Mouse (Mus musculus) heart, embryonic 13.5 days (tissue): ENCODE results near the gene Amy1. TPM values are rescaled to one million over a fixed set of nuclear protein-coding genes. Genes with fewer than 3 reads are reported as not detected.
"Not testable (repeated sequence)": the region's sequence is repeated elsewhere in the genome, so short reads cannot be mapped to it uniquely, and the experiment has no call there.

ENCODE experiments used
- ATAC-seq: fragments of 200-750 bp; cut with Nextera tagmentation; 2 replicates; pipeline ENCODE4 v1.8.0; 2017; ENCODE audit warnings: moderate TSS enrichment; ENCODE audit not compliant: insufficient number of reproducible peaks, low FRiP score, low TSS enrichment; ENCODE audit errors: extremely low read depth
- H3K27ac ChIP-seq: fragments of 300-500 bp; sonication (generic); replicated peaks from 2 replicates; pipeline ENCODE4 v1.5.1; 2015; ENCODE audit warnings: moderate library complexity, mild to moderate bottlenecking, inconsistent platforms
- H3K27me3 ChIP-seq: fragments of 300-500 bp; sonication (generic); replicated peaks from 2 replicates; pipeline ENCODE4 v1.6.1; 2015; ENCODE audit warnings: mild to moderate bottlenecking, inconsistent platforms
- H3K36me3 ChIP-seq: fragments of 300-500 bp; sonication (generic); 2 replicates; pipeline ENCODE4 v1.6.1; 2015; ENCODE audit warnings: mild to moderate bottlenecking, inconsistent platforms
- H3K4me1 ChIP-seq: fragments of 300-500 bp; sonication (generic); 2 replicates; pipeline ENCODE4 v1.6.1; 2015; ENCODE audit warnings: inconsistent platforms
- H3K4me2 ChIP-seq: fragments of 300-500 bp; sonication (generic); 2 replicates; pipeline ENCODE4 v1.6.1; 2015; ENCODE audit warnings: inconsistent platforms, mild to moderate bottlenecking, moderate library complexity
- H3K4me3 ChIP-seq: fragments of 300-500 bp; sonication (generic); 2 replicates; pipeline ENCODE4 v1.5.1; 2015; ENCODE audit warnings: moderate library complexity, mild to moderate bottlenecking, inconsistent platforms
- H3K9ac ChIP-seq: fragments of 300-500 bp; sonication (generic); 2 replicates; pipeline ENCODE4 v1.6.1; 2015; ENCODE audit warnings: inconsistent platforms, mild to moderate bottlenecking, moderate library complexity
- H3K9me3 ChIP-seq: fragments of 300-500 bp; sonication (generic); 2 replicates; pipeline ENCODE4 v1.6.1; 2016; ENCODE audit warnings: inconsistent platforms
- WGBS: fragments of 180-500 bp; shearing (Covaris S2); methylation state at CpG from one replicate; pipeline ENCODE4 v1.1.7; 2015; ENCODE audit warnings: mixed read lengths; 5-methylcytosine and 5-hydroxymethylcytosine counted together
- polyA plus RNA-seq: library from polyadenylated mRNA; unstranded; fragments of >200 nt; fragmentation: Nextera tagmentation; extraction: Ambion mirVana; gene quantifications from 2 replicates; pipeline ENCODE4 v1.2.1, GENCODE M21; 2015

Amy1 gene
- polyA plus RNA-seq, 1 experiment from 2014 or later, result 1.9 TPM

DNA sequence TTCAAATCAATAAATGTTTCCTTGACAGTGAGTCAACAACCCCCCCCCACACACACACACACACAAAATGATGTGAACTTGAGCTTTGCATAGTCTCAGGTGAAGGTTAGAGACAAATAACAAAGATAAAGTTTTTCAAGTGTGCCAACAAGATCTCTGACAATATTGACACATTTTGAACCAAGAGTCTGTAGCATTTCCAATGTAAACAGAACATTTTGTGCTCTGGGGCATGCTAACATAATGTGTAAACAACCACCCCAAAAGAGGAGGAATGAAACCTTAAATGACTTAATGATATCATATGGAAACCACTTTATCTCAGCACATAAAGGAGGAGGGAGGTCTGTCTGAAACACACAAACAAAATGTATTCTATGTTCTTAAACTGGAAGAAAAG lies 66.8 kb downstream of the Amy1 start:
- H3K36me3 ChIP-seq, result no peaks in the 10 kb centered on the region
- no peak overlapping the region for H3K9ac ChIP-seq
- H3K4me1 ChIP-seq, result no peaks in the 10 kb centered on the region
- H3K27me3 ChIP-seq, result no peaks in the 10 kb centered on the region
- no peak overlapping the region for H3K27ac ChIP-seq
- no peak overlapping the region for H3K4me2 ChIP-seq
- H3K9me3 ChIP-seq, result no peaks in the 10 kb centered on the region
- ATAC-seq, result no peak
- H3K4me3 ChIP-seq, result no peak overlapping the region

DNA sequence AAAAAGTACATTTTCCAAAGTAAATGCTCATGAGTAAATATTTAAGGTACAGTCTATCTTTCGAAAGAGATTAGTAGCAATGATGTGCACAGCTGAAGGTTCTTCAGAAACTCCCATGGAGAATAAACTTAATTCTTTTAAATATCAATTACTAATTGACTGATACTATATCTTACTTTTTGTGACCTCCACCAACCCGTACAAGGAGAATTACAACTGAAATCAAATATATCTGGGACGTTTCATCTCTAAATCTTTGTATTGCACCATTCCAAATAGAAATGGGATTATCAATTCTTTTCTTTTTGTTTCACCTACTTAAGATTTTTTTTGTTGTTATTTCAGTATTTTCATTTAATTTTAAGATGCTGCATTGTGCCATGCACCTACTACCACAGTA lies 74.2 kb downstream of the Amy1 start, which contains the start of gene Amy2a1:
Gene Amy2a1, minus strand, starts transcription at position 101 of the 400 bp plus-strand sequence.
- H3K9ac ChIP-seq, H3K4me3 ChIP-seq, H3K9me3 ChIP-seq, H3K4me1 ChIP-seq, H3K27me3 ChIP-seq, ATAC-seq, H3K27ac ChIP-seq, H3K4me2 ChIP-seq, H3K36me3 ChIP-seq: not testable (repeated sequence)
- 68% methylated on average over 3 of the region's 3 CpGs for WGBS

Other genes starting within 250 kb of the Amy1 start
- gene Amy2a1, start 74.3 kb downstream of the Amy1 start, polyA plus RNA-seq, result 0.25 TPM in 1 of 2 replicates, not detected in the other
- 20.7 and 22.0 TPM in 2 replicates for gene Rnpc3, start 23.4 kb upstream of the Amy1 start, polyA plus RNA-seq